Mouse (Mus musculus) hindbrain, embryonic 16.5 days (tissue): ENCODE measurements at regions not wholly inside any gene's neighbourhood (a gene's known extent, or its start where the extent isn't known, plus 50 kb on each side); places are given as distances from the start of the nearest gene placed in this dataset.

Experiments used
- ATAC-seq: fragments of 200-750 bp; cut with Nextera tagmentation; 2 replicates; pipeline ENCODE4 v1.8.0; 2017; ENCODE audit warnings: moderate TSS enrichment, moderate library complexity
- H3K27ac ChIP-seq: fragments of 300-500 bp; sonication (generic); 2 replicates; pipeline ENCODE4 v1.5.1; 2014; ENCODE audit warnings: low read depth, mild to moderate bottlenecking, control low read depth, low read length, moderate library complexity
- H3K27me3 ChIP-seq: fragments of 300-500 bp; sonication (generic); replicated peaks from 2 replicates; pipeline ENCODE4 v1.6.1; 2014; ENCODE audit warnings: low read length; ENCODE audit not compliant: control insufficient read depth, insufficient read depth
- H3K36me3 ChIP-seq: fragments of 300-500 bp; sonication (generic); 2 replicates; pipeline ENCODE4 v1.6.1; 2014; ENCODE audit warnings: mild to moderate bottlenecking, low read length, moderate library complexity, mixed read lengths; ENCODE audit not compliant: control insufficient read depth, insufficient read depth
- H3K4me1 ChIP-seq: fragments of 300-500 bp; sonication (generic); 2 replicates; pipeline ENCODE4 v1.6.1; 2014; ENCODE audit warnings: low read depth, low read length; ENCODE audit not compliant: control insufficient read depth, insufficient read depth
- H3K4me2 ChIP-seq: fragments of 300-500 bp; sonication (generic); 2 replicates; pipeline ENCODE4 v1.6.1; 2014; ENCODE audit warnings: mild to moderate bottlenecking, low read length, control low read depth, moderate library complexity
- H3K4me3 ChIP-seq: fragments of 300-500 bp; sonication (generic); 2 replicates; pipeline ENCODE4 v1.5.1; 2014; ENCODE audit warnings: mild to moderate bottlenecking, low read length, control low read depth, moderate library complexity
- H3K9ac ChIP-seq: fragments of 300-500 bp; sonication (generic); 2 replicates; pipeline ENCODE4 v1.6.1; 2014; ENCODE audit warnings: low read depth, mild to moderate bottlenecking, control low read depth, low read length, moderate library complexity
- H3K9me3 ChIP-seq: fragments of 300-500 bp; sonication (generic); 2 replicates; pipeline ENCODE4 v1.6.1; 2014; ENCODE audit warnings: mild to moderate bottlenecking, low read length, moderate library complexity; ENCODE audit not compliant: control insufficient read depth
- WGBS: fragments of 180-500 bp; shearing (Covaris S2); extraction: QIAGEN DNeasy Blood & Tissue Kit; methylation state at CpG from one replicate; pipeline ENCODE4 v1.1.7; 2014; 5-methylcytosine and 5-hydroxymethylcytosine counted together

DNA sequence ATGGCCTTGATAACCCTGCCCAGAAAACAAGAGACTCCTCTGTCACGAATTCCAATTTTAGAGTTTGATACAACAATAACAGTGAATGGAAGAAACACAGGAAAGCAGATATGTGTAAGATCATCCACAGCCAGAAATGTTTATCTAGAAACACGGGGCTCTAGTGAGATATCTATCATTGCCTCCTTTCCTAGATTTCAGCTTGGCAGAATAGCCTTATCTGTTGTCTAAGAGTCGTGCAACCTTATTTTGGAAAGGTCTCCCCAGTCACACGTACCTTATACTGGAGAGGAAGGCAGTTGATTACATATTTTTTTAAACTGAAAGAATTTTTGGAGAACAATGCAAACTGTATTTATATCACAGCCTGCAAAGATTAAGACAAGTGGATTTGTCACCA lies 61.6 kb downstream of the Gm10295 start:
- no peak overlapping the region for H3K27ac ChIP-seq
- no peaks in the 10 kb centered on the region for H3K9me3 ChIP-seq
- no peaks in the 10 kb centered on the region for H3K36me3 ChIP-seq
- ATAC-seq = no peak
- H3K4me3 ChIP-seq = no peak overlapping the region
- H3K27me3 ChIP-seq = no peaks in the 10 kb centered on the region
- H3K4me1 ChIP-seq = no peaks in the 10 kb centered on the region
- H3K9ac ChIP-seq = no peak overlapping the region
- H3K4me2 ChIP-seq = no peak overlapping the region
- 80% methylated on average over 4 of the region's 4 CpGs for WGBS

DNA sequence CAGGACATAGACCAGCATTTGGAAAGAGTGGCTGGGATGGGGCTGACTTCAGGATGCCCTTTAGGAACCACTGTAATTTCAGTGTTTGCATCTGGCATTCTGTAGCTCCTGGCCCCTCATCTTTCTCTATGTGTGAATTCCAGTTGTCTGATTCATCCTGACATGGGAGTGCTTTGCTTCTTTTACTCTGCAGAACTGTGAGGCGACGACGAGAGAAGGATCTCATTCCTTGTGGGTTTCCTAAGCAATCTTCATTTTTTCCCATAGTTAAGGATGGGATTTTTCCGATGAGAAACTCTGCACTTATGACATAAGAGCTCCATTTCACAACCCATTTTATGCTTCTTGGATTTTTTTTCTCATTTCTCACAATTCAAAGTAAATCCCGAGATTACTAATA lies 62.0 kb downstream of the Gm10295 start:
- Histone ChIP-seq H3K4me2 (no peak overlapping the region), H3K9ac (no peak overlapping the region), H3K27me3 (no peaks in the 10 kb centered on the region), H3K4me1 (no peaks in the 10 kb centered on the region), H3K4me3 (no peak overlapping the region), H3K27ac (no peak overlapping the region), H3K9me3 (no peaks in the 10 kb centered on the region), H3K36me3 (no peaks in the 10 kb centered on the region)
- no peak for ATAC-seq
- 79% methylated on average over 5 of the region's 5 CpGs for WGBS

DNA sequence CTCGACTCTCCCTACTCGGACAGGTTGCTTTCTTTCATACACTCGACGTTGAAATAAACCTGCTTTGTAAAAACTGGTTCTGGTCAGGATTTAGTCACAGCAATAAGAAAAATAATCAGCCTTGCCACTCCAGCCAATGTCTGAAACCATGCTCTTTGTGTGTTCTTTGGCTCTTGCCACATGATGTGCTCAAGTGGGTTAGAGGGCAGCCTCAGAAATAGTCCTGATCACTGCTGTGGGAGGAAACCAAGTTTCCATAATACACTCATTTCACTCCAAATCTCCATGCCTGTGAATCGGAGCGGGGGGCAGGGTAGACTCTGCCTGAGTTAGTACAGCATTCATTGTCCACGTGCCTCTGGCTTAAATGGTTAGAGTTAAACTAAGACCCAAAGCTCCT lies 63.8 kb downstream of the Gm10295 start:
- Histone ChIP-seq H3K9ac (no peak overlapping the region), H3K9me3 (no peaks in the 10 kb centered on the region), H3K36me3 (no peaks in the 10 kb centered on the region), H3K4me2 (no peak overlapping the region), H3K4me3 (no peak overlapping the region), H3K4me1 (no peaks in the 10 kb centered on the region), H3K27me3 (no peaks in the 10 kb centered on the region), H3K27ac (no peak overlapping the region)
- 89% methylated on average over 7 of the region's 7 CpGs for WGBS
- no peak for ATAC-seq

DNA sequence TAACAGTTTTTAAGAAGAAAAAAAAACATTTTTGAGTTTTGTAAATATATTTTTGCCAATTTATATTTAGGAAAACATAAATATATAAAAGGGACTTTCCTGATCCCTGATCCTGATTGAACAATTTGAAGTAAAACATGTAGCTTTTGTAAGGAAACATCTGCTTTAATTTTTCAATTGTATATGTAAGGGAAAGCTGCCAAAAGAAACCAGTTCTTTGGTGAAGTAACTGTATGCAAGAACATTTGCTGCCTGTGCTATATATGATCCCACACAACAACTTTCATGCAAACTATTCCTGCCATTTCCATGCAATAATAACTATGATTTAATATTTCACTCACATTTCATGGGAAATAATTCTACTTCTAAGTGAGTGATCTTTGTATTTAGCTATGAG lies 67.0 kb downstream of the Gm10295 start:
- H3K9ac ChIP-seq = no peak overlapping the region
- no peaks in the 10 kb centered on the region for H3K4me1 ChIP-seq
- H3K27ac ChIP-seq = no peak overlapping the region
- no peaks in the 10 kb centered on the region for H3K27me3 ChIP-seq
- no peak overlapping the region for H3K4me3 ChIP-seq
- H3K4me2 ChIP-seq = no peak overlapping the region
- H3K9me3 ChIP-seq = no peaks in the 10 kb centered on the region
- no peaks in the 10 kb centered on the region for H3K36me3 ChIP-seq
- no peak for ATAC-seq

DNA sequence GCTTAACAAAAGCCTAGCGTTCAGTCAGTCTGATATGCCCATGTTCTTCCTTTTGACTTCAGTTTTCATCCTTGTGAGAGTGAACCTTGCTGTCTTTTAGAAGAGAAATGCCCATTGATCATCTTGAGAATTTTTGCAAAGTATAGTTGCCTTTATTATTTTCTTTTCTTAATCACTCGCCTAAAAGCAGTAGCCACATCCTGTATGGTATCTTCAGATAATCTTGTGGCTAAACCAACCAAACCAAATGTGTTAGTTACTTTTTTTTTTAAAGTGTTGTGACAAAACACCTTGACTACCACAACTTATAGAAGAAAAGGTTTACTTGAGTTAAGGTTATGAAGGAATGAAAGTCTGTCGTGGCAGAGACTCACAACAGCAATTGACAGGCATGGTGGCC lies 67.9 kb downstream of the Gm10295 start:
- H3K27me3 ChIP-seq = no peaks in the 10 kb centered on the region
- ATAC-seq = no peak
- H3K4me2 ChIP-seq = no peak overlapping the region
- no peaks in the 10 kb centered on the region for H3K9me3 ChIP-seq
- H3K27ac ChIP-seq = no peak overlapping the region
- no peak overlapping the region for H3K4me3 ChIP-seq
- H3K9ac ChIP-seq = no peak overlapping the region
- WGBS = 94% methylated on average over 3 of the region's 3 CpGs
- no peaks in the 10 kb centered on the region for H3K36me3 ChIP-seq
- no peaks in the 10 kb centered on the region for H3K4me1 ChIP-seq

DNA sequence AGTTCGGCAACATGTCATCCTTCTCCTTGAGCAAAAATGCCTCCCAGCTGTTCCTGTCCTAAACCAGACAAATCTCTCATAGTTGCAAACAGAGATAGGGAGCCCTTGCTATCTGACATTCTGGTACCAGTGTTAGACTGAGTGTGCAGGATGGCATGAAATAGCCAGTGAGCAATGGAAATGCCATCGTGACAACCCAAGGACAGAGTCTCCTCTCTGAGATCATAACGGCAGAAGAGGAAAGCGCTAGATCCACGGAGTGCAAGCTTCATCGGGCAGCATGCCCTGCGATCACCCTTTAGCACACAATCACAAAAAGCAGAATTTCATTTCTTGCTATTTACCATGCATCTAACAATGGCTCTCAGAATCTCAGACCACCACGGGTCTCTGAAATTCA lies 85.2 kb downstream of the Gm10295 start:
- no peak overlapping the region for H3K4me2 ChIP-seq
- no peak for ATAC-seq
- H3K4me3 ChIP-seq = no peak overlapping the region
- H3K9me3 ChIP-seq = no peaks in the 10 kb centered on the region
- 81% methylated on average over 8 of the region's 8 CpGs for WGBS
- H3K27ac ChIP-seq = no peak overlapping the region
- no peaks in the 10 kb centered on the region for H3K27me3 ChIP-seq
- no peak overlapping the region for H3K9ac ChIP-seq
- no peaks in the 10 kb centered on the region for H3K4me1 ChIP-seq
- no peaks in the 10 kb centered on the region for H3K36me3 ChIP-seq

DNA sequence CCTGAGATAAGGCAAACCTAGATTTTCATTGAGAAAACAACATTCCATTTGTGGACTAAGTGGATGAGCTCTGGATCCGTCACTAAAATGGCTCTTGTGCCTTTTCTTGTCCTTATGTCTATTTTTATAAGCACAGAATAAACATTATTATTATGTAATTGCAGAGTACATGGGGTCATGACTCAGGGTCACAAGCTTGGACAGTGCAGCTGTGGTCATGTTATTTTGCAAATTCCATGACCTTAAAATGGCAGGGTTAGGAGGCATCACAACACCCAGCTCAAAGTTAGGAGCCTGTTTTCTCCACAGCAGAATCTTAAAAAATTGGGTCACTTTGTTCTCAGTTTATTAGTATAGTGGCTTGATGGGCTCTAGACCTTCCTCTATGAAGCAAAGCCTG lies 87.2 kb downstream of the Gm10295 start:
- Histone ChIP-seq H3K27ac (no peak overlapping the region), H3K27me3 (no peaks in the 10 kb centered on the region), H3K36me3 (no peaks in the 10 kb centered on the region), H3K4me1 (no peaks in the 10 kb centered on the region), H3K9me3 (no peaks in the 10 kb centered on the region), H3K9ac (no peak overlapping the region), H3K4me3 (no peak overlapping the region), H3K4me2 (no peak overlapping the region)
- 81% methylated on average over 1 of the region's 1 CpGs for WGBS
- ATAC-seq = no peak

DNA sequence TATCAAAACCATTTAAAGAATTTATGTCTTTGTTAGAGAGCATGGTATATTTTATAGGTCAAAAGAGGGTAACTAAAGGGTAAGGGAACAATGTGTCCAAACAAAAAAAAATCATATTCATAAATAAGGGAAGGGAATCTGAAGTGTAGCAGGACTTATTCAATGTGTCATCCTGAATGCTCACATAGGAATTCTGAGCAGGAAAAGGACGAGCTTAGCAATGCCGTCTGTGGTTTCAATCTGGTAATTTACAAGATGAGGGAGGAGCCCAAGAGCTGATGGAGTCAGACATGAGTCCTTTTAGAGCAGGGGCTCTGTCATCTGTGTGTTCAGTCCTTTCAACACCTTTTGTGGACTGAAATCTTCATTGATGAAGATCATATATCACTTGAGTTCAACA lies 101.6 kb downstream of the Gm10295 start:
- no peak for ATAC-seq
- H3K27ac ChIP-seq = no peak overlapping the region

DNA sequence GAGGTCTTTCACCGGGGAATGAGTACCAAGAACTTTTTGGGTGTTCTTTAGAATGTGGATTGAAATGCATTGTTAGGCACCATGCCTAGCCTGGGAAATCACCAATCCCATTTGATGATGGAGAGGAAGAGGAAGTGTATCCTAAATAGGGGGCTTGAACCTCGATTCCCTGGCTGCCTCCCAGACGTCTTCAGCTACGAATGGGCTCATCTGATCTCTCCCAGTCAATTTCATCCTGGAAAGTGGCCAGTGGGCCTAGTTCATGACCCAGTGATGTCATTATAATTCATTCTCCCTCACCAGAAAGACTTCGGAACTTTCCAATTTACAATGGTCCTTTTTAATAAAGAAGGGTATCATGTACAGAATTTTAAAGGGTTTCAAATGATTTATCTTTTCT lies 102.1 kb downstream of the Gm10295 start:
- H3K4me1 ChIP-seq = no peaks in the 10 kb centered on the region
- H3K4me3 ChIP-seq = no peak overlapping the region
- H3K4me2 ChIP-seq = no peak overlapping the region
- H3K36me3 ChIP-seq = no peaks in the 10 kb centered on the region
- no peak for ATAC-seq
- WGBS = 67% methylated on average over 5 of the region's 5 CpGs
- H3K9me3 ChIP-seq = no peaks in the 10 kb centered on the region
- H3K27ac ChIP-seq = no peak overlapping the region
- H3K9ac ChIP-seq = no peak overlapping the region
- H3K27me3 ChIP-seq = no peaks in the 10 kb centered on the region

More for the DNA sequence above, 101.6 kb downstream of the Gm10295 start:
- Histone ChIP-seq H3K9ac (no peak overlapping the region), H3K4me1 (no peaks in the 10 kb centered on the region), H3K9me3 (no peaks in the 10 kb centered on the region), H3K4me2 (no peak overlapping the region), H3K4me3 (no peak overlapping the region), H3K27me3 (no peaks in the 10 kb centered on the region), H3K36me3 (no peaks in the 10 kb centered on the region)
- 75% methylated on average over 2 of the region's 2 CpGs for WGBS

DNA sequence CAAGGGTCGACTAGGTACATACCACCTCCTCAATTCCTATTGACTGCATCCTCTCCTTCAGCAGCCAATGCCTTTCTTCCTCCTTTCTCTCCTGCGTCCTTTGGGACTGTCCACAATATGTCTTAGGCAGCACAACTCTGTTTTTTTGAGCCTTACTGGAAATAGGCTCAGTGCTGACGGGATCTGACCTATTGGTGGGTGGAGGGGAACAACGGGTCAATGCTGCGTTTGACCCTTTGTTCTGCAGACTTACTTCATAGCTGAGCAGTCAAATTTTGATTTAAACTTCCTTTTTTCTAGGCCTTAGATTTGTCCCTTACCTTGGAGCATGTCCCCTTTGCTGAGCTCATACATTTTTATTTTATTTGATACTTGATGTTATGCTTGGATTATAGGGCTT lies 103.4 kb downstream of the Gm10295 start:
- Histone ChIP-seq H3K4me2 (no peak overlapping the region), H3K9me3 (no peaks in the 10 kb centered on the region), H3K27ac (no peak overlapping the region), H3K36me3 (no peaks in the 10 kb centered on the region), H3K27me3 (no peaks in the 10 kb centered on the region), H3K4me1 (no peaks in the 10 kb centered on the region), H3K4me3 (no peak overlapping the region), H3K9ac (no peak overlapping the region)
- ATAC-seq = no peak
- WGBS = 81% methylated on average over 5 of the region's 5 CpGs
